Mouse (Mus musculus): ENCODE measurements around the gene Nmt1. TPM values are rescaled to one million over a fixed set of nuclear protein-coding genes. Genes with fewer than 3 reads are reported as not detected.

Nmt1 gene
- polyA plus RNA-seq, 1 experiment from 2014 or later = 64.7 TPM

- no peaks in the 10 kb centered on the region for H3K9me3 ChIP-seq (ENCODE audit: control insufficient read depth, low read length)
- whole genome bisulfite sequencing = 10% methylated on average over 5 of the region's 5 CpGs
- H3K9ac ChIP-seq (ENCODE audit: low read length) = peak overlapping the region; percentile 29; the same call in 1 of the 2 replicates
- ATAC-seq (ENCODE audit: low read depth) = peak; percentile 93
- no peak overlapping the region for H3K4me3 ChIP-seq (ENCODE audit: low read length)
- no peak overlapping the region for H3K4me2 ChIP-seq (ENCODE audit: low read depth, low read length)
- peaks cover 41% of the 10 kb centered on the region for H3K4me1 ChIP-seq (replicated peaks; ENCODE audit: control insufficient read depth, insufficient read depth, low read length)
- peak overlapping the region; percentile 88 for H3K27ac ChIP-seq (ENCODE audit: low read length)
- no peaks in the 10 kb centered on the region for H3K27me3 ChIP-seq (ENCODE audit: control insufficient read depth, insufficient read depth, low read depth, low read length)
- H3K36me3 ChIP-seq (ENCODE audit: control insufficient read depth, insufficient read depth, low read length) = peaks cover 9% of the 10 kb centered on the region
Observed at GRCm38 (mm10) chr11:103003210-103003609, 24.8 kb upstream of the Nmt1 start.

GRCm38 (mm10) chr11:103004852-103005251, 23.1 kb upstream of the Nmt1 start:
- Histone ChIP-seq H3K4me3 (ENCODE audit: low read length) (no peak overlapping the region), H3K36me3 (ENCODE audit: control insufficient read depth, insufficient read depth, low read length) (0 out of 2 replicates have a peak, but pooled peaks cover 3% of the 10 kb centered on the region), H3K27ac (ENCODE audit: low read length) (no peak overlapping the region), H3K4me2 (ENCODE audit: low read depth, low read length) (no peak overlapping the region), H3K9ac (ENCODE audit: low read length) (no peak overlapping the region), H3K4me1 (replicated peaks; ENCODE audit: control insufficient read depth, insufficient read depth, low read length) (peaks cover 37% of the 10 kb centered on the region), H3K9me3 (ENCODE audit: control insufficient read depth, low read length) (no peaks in the 10 kb centered on the region), H3K27me3 (ENCODE audit: control insufficient read depth, insufficient read depth, low read depth, low read length) (no peaks in the 10 kb centered on the region)
- 81% methylated on average over 1 of the region's 1 CpGs for WGBS
- no peak for ATAC-seq (ENCODE audit: low read depth)

GRCm38 (mm10) chr11:103005254-103005981, 22.6 kb upstream of the Nmt1 start:
- H3K4me3 ChIP-seq (ENCODE audit: low read length) = no peak overlapping the region
- 0 out of 2 replicates have a peak, but pooled peaks cover 3% of the 10 kb centered on the region for H3K36me3 ChIP-seq (ENCODE audit: control insufficient read depth, insufficient read depth, low read length)
- peaks cover 37% of the 10 kb centered on the region for H3K4me1 ChIP-seq (replicated peaks; ENCODE audit: control insufficient read depth, insufficient read depth, low read length)
- no peaks in the 10 kb centered on the region for H3K27me3 ChIP-seq (ENCODE audit: control insufficient read depth, insufficient read depth, low read depth, low read length)
- no peak for ATAC-seq (ENCODE audit: low read depth)
- no peak overlapping the region for H3K27ac ChIP-seq (ENCODE audit: low read length)
- H3K9ac ChIP-seq (ENCODE audit: low read length) = no peak overlapping the region
- WGBS = 74% methylated on average over 11 of the region's 11 CpGs
- no peaks in the 10 kb centered on the region for H3K9me3 ChIP-seq (ENCODE audit: control insufficient read depth, low read length)
- H3K4me2 ChIP-seq (ENCODE audit: low read depth, low read length) = no peak overlapping the region

GRCm38 (mm10) chr11:103006286-103007000, 21.5 kb upstream of the Nmt1 start:
- Histone ChIP-seq H3K4me1 (replicated peaks; ENCODE audit: control insufficient read depth, insufficient read depth, low read length) (peaks cover 37% of the 10 kb centered on the region), H3K9ac (ENCODE audit: low read length) (no peak overlapping the region), H3K27me3 (ENCODE audit: control insufficient read depth, insufficient read depth, low read depth, low read length) (no peaks in the 10 kb centered on the region), H3K4me2 (ENCODE audit: low read depth, low read length) (no peak overlapping the region), H3K9me3 (ENCODE audit: control insufficient read depth, low read length) (no peaks in the 10 kb centered on the region), H3K27ac (ENCODE audit: low read length) (peak overlapping the region; percentile 12; the same call in 1 of the 2 replicates), H3K4me3 (ENCODE audit: low read length) (no peak overlapping the region), H3K36me3 (ENCODE audit: control insufficient read depth, insufficient read depth, low read length) (0 out of 2 replicates have a peak, but pooled peaks cover 3% of the 10 kb centered on the region)
- no peak for ATAC-seq (ENCODE audit: low read depth)
- 84% methylated on average over 7 of the region's 7 CpGs for WGBS

GRCm38 (mm10) chr11:103007001-103007340, 21.0 kb upstream of the Nmt1 start:
- H3K36me3 ChIP-seq (ENCODE audit: control insufficient read depth, insufficient read depth, low read length) = 0 out of 2 replicates have a peak, but pooled peaks cover 3% of the 10 kb centered on the region
- H3K4me3 ChIP-seq (ENCODE audit: low read length) = no peak overlapping the region
- H3K4me2 ChIP-seq (ENCODE audit: low read depth, low read length) = no peak overlapping the region
- H3K27me3 ChIP-seq (ENCODE audit: control insufficient read depth, insufficient read depth, low read depth, low read length) = no peaks in the 10 kb centered on the region
- H3K4me1 ChIP-seq (replicated peaks; ENCODE audit: control insufficient read depth, insufficient read depth, low read length) = peaks cover 37% of the 10 kb centered on the region
- peak overlapping the region; percentile 12; the same call in 1 of the 2 replicates for H3K27ac ChIP-seq (ENCODE audit: low read length)
- WGBS = 60% methylated on average over 6 of the region's 6 CpGs
- no peak overlapping the region for H3K9ac ChIP-seq (ENCODE audit: low read length)
- no peak for ATAC-seq (ENCODE audit: low read depth)
- no peaks in the 10 kb centered on the region for H3K9me3 ChIP-seq (ENCODE audit: control insufficient read depth, low read length)

- no peaks in the 10 kb centered on the region for H3K27me3 ChIP-seq (ENCODE audit: control insufficient read depth, insufficient read depth, low read depth, low read length)
- no peaks in the 10 kb centered on the region for H3K9me3 ChIP-seq (ENCODE audit: control insufficient read depth, low read length)
- ATAC-seq (ENCODE audit: low read depth) = peak; percentile 76
- 0 out of 2 replicates have a peak, but pooled peaks cover 5% of the 10 kb centered on the region for H3K36me3 ChIP-seq (ENCODE audit: control insufficient read depth, insufficient read depth, low read length)
- H3K4me1 ChIP-seq (replicated peaks; ENCODE audit: control insufficient read depth, insufficient read depth, low read length) = peaks cover 30% of the 10 kb centered on the region
- WGBS = 37% methylated on average over 7 of the region's 7 CpGs
- no peak overlapping the region for H3K4me3 ChIP-seq (ENCODE audit: low read length)
- peak overlapping the region; percentile 58 for H3K27ac ChIP-seq (ENCODE audit: low read length)
- no peak overlapping the region for H3K9ac ChIP-seq (ENCODE audit: low read length)
- no peak overlapping the region for H3K4me2 ChIP-seq (ENCODE audit: low read depth, low read length)
Observed at GRCm38 (mm10) chr11:103008558-103008957, 19.4 kb upstream of the Nmt1 start.

- no peak for ATAC-seq (ENCODE audit: low read depth)
- Histone ChIP-seq H3K4me3 (ENCODE audit: low read length) (no peak overlapping the region), H3K4me2 (ENCODE audit: low read depth, low read length) (no peak overlapping the region), H3K9me3 (ENCODE audit: control insufficient read depth, low read length) (no peaks in the 10 kb centered on the region), H3K4me1 (replicated peaks; ENCODE audit: control insufficient read depth, insufficient read depth, low read length) (peaks cover 26% of the 10 kb centered on the region), H3K27me3 (ENCODE audit: control insufficient read depth, insufficient read depth, low read depth, low read length) (no peaks in the 10 kb centered on the region), H3K9ac (ENCODE audit: low read length) (no peak overlapping the region), H3K27ac (ENCODE audit: low read length) (no peak overlapping the region), H3K36me3 (ENCODE audit: control insufficient read depth, insufficient read depth, low read length) (0 out of 2 replicates have a peak, but pooled peaks cover 5% of the 10 kb centered on the region)
- 75% methylated on average over 8 of the region's 8 CpGs for WGBS
Observed at GRCm38 (mm10) chr11:103009208-103009607, 18.8 kb upstream of the Nmt1 start.

- ATAC-seq (ENCODE audit: low read depth) = no peak
- Histone ChIP-seq H3K4me1 (replicated peaks; ENCODE audit: control insufficient read depth, insufficient read depth, low read length) (peaks cover 33% of the 10 kb centered on the region), H3K9ac (ENCODE audit: low read length) (no peak overlapping the region), H3K4me3 (ENCODE audit: low read length) (no peak overlapping the region), H3K27ac (ENCODE audit: low read length) (no peak overlapping the region), H3K27me3 (ENCODE audit: control insufficient read depth, insufficient read depth, low read depth, low read length) (no peaks in the 10 kb centered on the region), H3K36me3 (ENCODE audit: control insufficient read depth, insufficient read depth, low read length) (0 out of 2 replicates have a peak, but pooled peaks cover 5% of the 10 kb centered on the region), H3K9me3 (ENCODE audit: control insufficient read depth, low read length) (no peaks in the 10 kb centered on the region), H3K4me2 (ENCODE audit: low read depth, low read length) (no peak overlapping the region)
- 63% methylated on average over 13 of the region's 13 CpGs for WGBS
Observed at GRCm38 (mm10) chr11:103010454-103011205, 17.4 kb upstream of the Nmt1 start.

GRCm38 (mm10) chr11:103011206-103011497, 16.8 kb upstream of the Nmt1 start:
- no peak for ATAC-seq (ENCODE audit: low read depth)
- Histone ChIP-seq H3K36me3 (ENCODE audit: control insufficient read depth, insufficient read depth, low read length) (0 out of 2 replicates have a peak, but pooled peaks cover 5% of the 10 kb centered on the region), H3K4me1 (replicated peaks; ENCODE audit: control insufficient read depth, insufficient read depth, low read length) (peaks cover 39% of the 10 kb centered on the region), H3K9ac (ENCODE audit: low read length) (no peak overlapping the region), H3K4me2 (ENCODE audit: low read depth, low read length) (no peak overlapping the region), H3K9me3 (ENCODE audit: control insufficient read depth, low read length) (no peaks in the 10 kb centered on the region), H3K27me3 (ENCODE audit: control insufficient read depth, insufficient read depth, low read depth, low read length) (no peaks in the 10 kb centered on the region), H3K27ac (ENCODE audit: low read length) (no peak overlapping the region), H3K4me3 (ENCODE audit: low read length) (no peak overlapping the region)
- WGBS = 75% methylated on average over 2 of the region's 2 CpGs
